Comparison of ENCODE assay signal across 27 mouse cellular contexts in the genomic region with DNA sequence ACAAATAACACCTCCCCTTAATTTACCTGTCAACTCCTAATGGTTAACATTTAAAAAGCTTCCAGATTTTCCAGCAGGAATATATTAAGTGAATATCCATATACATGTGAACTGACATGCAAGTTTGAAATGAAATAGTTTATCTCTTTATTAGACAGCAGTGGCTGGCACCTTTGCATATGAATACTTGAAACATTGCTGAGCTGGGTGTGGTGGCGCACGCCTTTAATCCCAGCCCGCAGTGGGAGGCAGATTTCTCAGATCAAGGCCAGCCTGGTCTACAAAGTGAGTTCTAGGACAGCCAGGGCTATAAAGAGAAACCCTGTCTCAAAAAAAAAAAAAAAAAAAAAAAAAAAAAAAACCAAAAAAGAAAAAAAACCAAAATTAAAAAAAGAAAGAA.
DNase-seq lines count a peak whose midpoint lies in the region; ATAC-seq and TF ChIP-seq lines count a peak whose summit lies in the region.
"Had no signal": no experiment of that assay in that cellular context is flagged by ENCODE, and none has a peak within 500 bp of the region (broad histone marks: within the 10 kb centered on the region; RNA-seq: fewer than 3 reads in every experiment).

No protein-coding gene starts in this region.

- ATAC-seq in cerebellum, adult (ENCODE audit: insufficient number of reproducible peaks, low FRiP score, low TSS enrichment), result no peak
- ATAC-seq: activated CD4-positive, CD25-positive, alpha-beta regulatory T cell, adult 4 months; CD4-positive, CD25-positive, alpha-beta regulatory T cell, adult 4 months; Patski had no signal

- H3K27ac ChIP-seq in ES-Bruce4 (ENCODE audit: insufficient read depth, low read length) (no peak overlapping the region), ES-E14 (ENCODE audit: insufficient read depth, low read depth, low read length, poor library complexity, severe bottlenecking) (no peak overlapping the region; the same call in 1 of the 2 replicates)

- no peak for TF ChIP-seq POLR2A in ES-Bruce4 (IDR thresholded peaks at IDR 0.05; ENCODE audit: insufficient read depth, low read length)

- H3K9ac ChIP-seq in ES-Bruce4 (ENCODE audit: low read depth, poor library complexity, severe bottlenecking) (no peak overlapping the region), ES-E14 (ENCODE audit: insufficient read depth, low read depth, low read length, poor library complexity, severe bottlenecking) (no peak overlapping the region)

- H3K9me3 ChIP-seq in ES-Bruce4 (replicated peaks; ENCODE audit: control insufficient read depth, insufficient read depth, low read length, poor library complexity, severe bottlenecking) (no peaks in the 10 kb centered on the region), ES-E14 (ENCODE audit: control insufficient read depth, insufficient read depth, low read depth, low read length) (no peaks in the 10 kb centered on the region)
- H3K9me3 ChIP-seq: G1E had no signal

- TF ChIP-seq CTCF in ES-Bruce4 (IDR thresholded peaks at IDR 0.05; ENCODE audit: low read depth, low read length), result no peak

- TF ChIP-seq EP300 in ES-Bruce4 (IDR thresholded peaks at IDR 0.05; ENCODE audit: insufficient read depth, low read depth, low read length), result 0 out of 2 replicates have a peak, but pooled peaks have one; percentile 38

- no peaks in the 10 kb centered on the region for H3K27me3 ChIP-seq in ES-Bruce4 (ENCODE audit: control insufficient read depth, insufficient read depth, low read length, poor library complexity, severe bottlenecking)
- H3K27me3 ChIP-seq: CH12.LX, Patski had no signal

- H3K36me3 ChIP-seq in ES-Bruce4 (ENCODE audit: control insufficient read depth, insufficient read depth, low read length, poor library complexity, severe bottlenecking) (no peaks in the 10 kb centered on the region), ES-E14 (ENCODE audit: control insufficient read depth, insufficient read depth, low read length, poor library complexity, severe bottlenecking) (no peaks in the 10 kb centered on the region)
- H3K36me3 ChIP-seq: G1E had no signal

- H3K4me1 ChIP-seq in ES-Bruce4 (ENCODE audit: control insufficient read depth, insufficient read depth, low read length), result no peaks in the 10 kb centered on the region
- H3K4me1 ChIP-seq in ES-E14 (ENCODE audit: control insufficient read depth in 2 of 2, insufficient read depth in 2 of 2, low read length in 2 of 2, poor library complexity in 1 of 2), result peaks cover 4% of the 10 kb centered on the region in 2 experiments; a peak in 2 of 4 replicates

- no peak overlapping the region for H3K4me3 ChIP-seq in ES-Bruce4 (ENCODE audit: low read depth, low read length)
- H3K4me3 ChIP-seq in ES-E14 (ENCODE audit: insufficient read depth in 1 of 2, low read depth in 1 of 2, low read length in 2 of 2, poor library complexity in 1 of 2, severe bottlenecking in 1 of 2), result no peak overlapping the region

- in situ Hi-C loops in ES-E14 (cut with MboI; ENCODE audit: low sequenced_read_pairs in 2 of 2, unreplicated experiment in 2 of 2), result no loop called here

- peak; percentile 19 for DNase-seq in ES-E14 (ENCODE audit: low read depth, low spot score)
- DNase-seq in R1 (ENCODE audit: low read depth, low spot score), result peak; percentile 63
- peak; percentile 59 for DNase-seq in ZHBTc4 (ENCODE audit: low read depth, low spot score)
- no peak for DNase-seq in left cerebral cortex, adult 8-10 months (ENCODE audit: low spot score in 2 of 2)
- DNase-seq in embryo, embryonic 9.5 days (ENCODE audit: extremely low spot score), result no peak
- no peak for DNase-seq in gastrocnemius, adult 8-10 months (ENCODE audit: low spot score in 2 of 2)
- DNase-seq: adrenal gland, adult 2 months; adrenal gland, adult 8-10 months; adrenal gland, postnatal 10 days; adrenal gland, postnatal 14 days; adrenal gland, postnatal 25 days; adrenal gland, postnatal 36 days; B cell, adult 2 months; cerebellum, adult 11 months; cerebellum, adult 11-12 months; cerebellum, adult 18-20 months; cerebellum, adult 2 months; cerebellum, adult 8-10 months; cerebellum, adult 9-10 months; cerebellum, adult 9-11 months had no signal

TF ChIP-seq in ES-E14, 5 proteins besides CTCF, POLR2A, EP300 and RAD21:
- no peak for TF ChIP-seq HCFC1 (IDR thresholded peaks at IDR 0.05; ENCODE audit: borderline replicate concordance, insufficient read depth, low read length)
- TF ChIP-seq ZNF384 (IDR thresholded peaks at IDR 0.05; ENCODE audit: low read depth, low read length), result 0 out of 2 replicates have a peak, but pooled peaks have one; percentile 86

Comparison
In these comparisons a context has a peak if more than half of its experiments do, and no peak if none do; other contexts are left out.
1. DNase-seq: peak in ES-E14 (single experiment), R1 (single experiment) and ZHBTc4 (single experiment); none in left cerebral cortex, adult 8-10 months (0 of 2), embryo, embryonic 9.5 days (single experiment) and gastrocnemius, adult 8-10 months (0 of 2).